Mouse (Mus musculus) CH12F3 (cell line): ENCODE data around the gene Olfr657.

ENCODE experiments used
- in situ Hi-C: fragments of 300-500 bp; cut with MboI; formaldehyde crosslinking; loops from 2 replicates; pipeline ENCODE4 v1.14.3; 2020; ENCODE audit warnings: low sequenced_read_pairs

Gene Olfr657

GRCm38 (mm10) chr7:104624494-104624893 lies at the start of gene Olfr657:
Olfr657 (plus strand) TSS chr7:104624794.
- in situ Hi-C loops: no loop called here

GRCm38 (mm10) chr7:104577014-104577413 lies 47.6 kb upstream of the Olfr657 start, which contains the start of gene Olfr653:
Olfr653 (plus strand) TSS chr7:104577314.
- in situ Hi-C loops: no loop called here

- in situ Hi-C loops: no loop called here
Observed at GRCm38 (mm10) chr7:104580846-104581245, 43.7 kb upstream of the Olfr657 start.

- in situ Hi-C loops: no loop called here
Observed at GRCm38 (mm10) chr7:104581429-104581828, 43.2 kb upstream of the Olfr657 start.

- in situ Hi-C loops: no loop called here
Observed at GRCm38 (mm10) chr7:104586725-104587124, 37.9 kb upstream of the Olfr657 start, which contains the start of gene Olfr654. Olfr654 (plus strand) TSS chr7:104587025.

GRCm38 (mm10) chr7:104588274-104588673 lies 36.3 kb upstream of the Olfr657 start:
- in situ Hi-C loops: no loop called here

GRCm38 (mm10) chr7:104601679-104602078 lies 22.9 kb upstream of the Olfr657 start, which contains the start of gene Olfr655:
Olfr655 (minus strand) TSS chr7:104601779.
- in situ Hi-C loops: no loop called here

GRCm38 (mm10) chr7:104603173-104603572 lies 21.4 kb upstream of the Olfr657 start:
- in situ Hi-C loops: no loop called here

- in situ Hi-C loops: no loop called here
Observed at GRCm38 (mm10) chr7:104604727-104605126, 19.9 kb upstream of the Olfr657 start.

- in situ Hi-C loops: no loop called here
Observed at GRCm38 (mm10) chr7:104613655-104614054, 10.9 kb upstream of the Olfr657 start, which contains the start of gene Olfr656. Olfr656 (plus strand) TSS chr7:104613955.

- in situ Hi-C loops: no loop called here
Observed at GRCm38 (mm10) chr7:104646841-104647482, 22.4 kb downstream of the Olfr657 start, which contains the start of gene Olfr658. Olfr658 (minus strand) TSS chr7:104647305.

GRCm38 (mm10) chr7:104666453-104666852 lies 41.9 kb downstream of the Olfr657 start, which contains the start of gene Olfr659:
Olfr659 (plus strand) TSS chr7:104666753.
- in situ Hi-C loops: no loop called here

GRCm38 (mm10) chr7:104686201-104686600 lies 61.6 kb downstream of the Olfr657 start, which contains the start of gene Olfr661:
Olfr661 (plus strand) TSS chr7:104686501.
- in situ Hi-C loops: no loop called here
